Mouse (Mus musculus): ENCODE results near the gene Fam163b.

DNA sequence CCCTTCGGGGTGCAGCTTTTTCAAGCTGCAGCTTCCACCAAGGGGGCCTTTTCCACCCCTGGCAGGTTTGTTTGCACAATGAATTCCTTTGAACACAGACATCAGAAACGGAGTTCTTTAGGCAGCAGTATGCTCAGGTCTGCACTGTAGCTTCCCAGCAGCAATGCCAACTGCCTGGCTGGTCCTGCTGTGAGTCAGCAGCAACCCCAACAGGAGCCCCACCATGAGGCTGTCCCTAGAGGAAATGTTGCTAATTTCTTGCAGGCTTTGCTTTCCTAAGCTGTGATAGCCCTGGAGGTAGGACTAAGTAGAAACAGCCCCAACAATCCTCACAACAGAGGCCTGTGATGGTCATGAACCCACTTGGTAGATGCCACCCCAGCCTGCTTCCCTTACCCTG is 24.7 kb upstream of the Fam163b start:
- TF ChIP-seq ZC3H11A (IDR thresholded peaks at IDR 0.05; ENCODE audit: borderline replicate concordance, low read depth, low read length) (no peak), ZNF384 (IDR thresholded peaks at IDR 0.05; ENCODE audit: low read depth, low read length) (no peak)
